Mouse (Mus musculus): ENCODE measurements around the gene Mrpl41. TPM values are rescaled to one million over a fixed set of nuclear protein-coding genes. Genes with fewer than 3 reads are reported as not detected.
A peak's percentile ranks its signal among the peaks of the same experiment; 100 is the strongest.

Gene Mrpl41
- polyA plus RNA-seq, 1 experiment from 2014 or later: 124 TPM

- DNase-seq (ENCODE audit: extremely low spot score, low spot score): no peak
- Histone ChIP-seq H3K9me3 (no peaks in the 10 kb centered on the region), H3K4me3 (no peak overlapping the region), H3K36me3 (replicated peaks) (no peaks in the 10 kb centered on the region), H3K27ac (0 out of 2 replicates have a peak overlapping the region, but pooled peaks have one; percentile 25), H3K4me1 (peaks cover 4% of the 10 kb centered on the region; the same call in 1 of the 2 replicates), H3K27me3 (ENCODE audit: poor library complexity, severe bottlenecking) (no peaks in the 10 kb centered on the region)
- 68% methylated on average over 4 of the region's 4 CpGs for whole genome bisulfite sequencing
These were observed 47.0 kb downstream of the Mrpl41 start for GRCm38 (mm10) chr2:24927810-24928479.

GRCm38 (mm10) chr2:24926965-24927358, 47.9 kb downstream of the Mrpl41 start:
- no peak overlapping the region for H3K4me3 ChIP-seq
- peaks cover 4% of the 10 kb centered on the region; the same call in 1 of the 2 replicates for H3K4me1 ChIP-seq
- WGBS: 85% methylated on average over 7 of the region's 7 CpGs
- H3K9me3 ChIP-seq: no peaks in the 10 kb centered on the region
- no peak overlapping the region for H3K27ac ChIP-seq
- no peaks in the 10 kb centered on the region for H3K27me3 ChIP-seq (ENCODE audit: poor library complexity, severe bottlenecking)
- DNase-seq (ENCODE audit: extremely low spot score, low spot score): no peak
- no peaks in the 10 kb centered on the region for H3K36me3 ChIP-seq (replicated peaks)

- peaks cover 4% of the 10 kb centered on the region; the same call in 1 of the 2 replicates for H3K4me1 ChIP-seq
- no peak overlapping the region for H3K27ac ChIP-seq
- WGBS: 86% methylated on average over 9 of the region's 9 CpGs
- DNase-seq (ENCODE audit: extremely low spot score, low spot score): no peak
- H3K4me3 ChIP-seq: no peak overlapping the region
- H3K9me3 ChIP-seq: no peaks in the 10 kb centered on the region
- no peaks in the 10 kb centered on the region for H3K36me3 ChIP-seq (replicated peaks)
- H3K27me3 ChIP-seq (ENCODE audit: poor library complexity, severe bottlenecking): no peaks in the 10 kb centered on the region
These were observed 48.4 kb downstream of the Mrpl41 start for GRCm38 (mm10) chr2:24926345-24926964.

GRCm38 (mm10) chr2:24925284-24925683, 49.6 kb downstream of the Mrpl41 start:
- WGBS: 85% methylated on average over 8 of the region's 8 CpGs

More at GRCm38 (mm10) chr2:24925284-24925683, 49.6 kb downstream of the Mrpl41 start:
- Histone ChIP-seq H3K4me1 (peaks cover 4% of the 10 kb centered on the region; the same call in 1 of the 2 replicates), H3K27ac (no peak overlapping the region), H3K27me3 (ENCODE audit: poor library complexity, severe bottlenecking) (no peaks in the 10 kb centered on the region), H3K9me3 (no peaks in the 10 kb centered on the region), H3K36me3 (replicated peaks) (no peaks in the 10 kb centered on the region), H3K4me3 (no peak overlapping the region)
- DNase-seq (ENCODE audit: extremely low spot score, low spot score): no peak

Small RNA genes within 50 kb of the gene (microRNA-seq; reads per million reads assigned to microRNA genes)
- not detected for gene Gm22875

Other genes starting within 250 kb of the Mrpl41 start
- 1.7 and 1.8 TPM in 2 replicates for gene Cacna1b, start 211.9 kb downstream of the Mrpl41 start, polyA plus RNA-seq (2016; fragmentation: Nextera tagmentation; extraction: Ambion mirVana)
- 149 and 150 TPM in 2 replicates for gene Ehmt1, start 55.5 kb downstream of the Mrpl41 start, polyA plus RNA-seq (2016; fragmentation: Nextera tagmentation; extraction: Ambion mirVana)
- 17.8 and 19.1 TPM in 2 replicates for gene Arrdc1, start 39.8 kb downstream of the Mrpl41 start, polyA plus RNA-seq (2016; fragmentation: Nextera tagmentation; extraction: Ambion mirVana)
- 23.7 and 24.2 TPM in 2 replicates for gene Zmynd19, start 25.3 kb downstream of the Mrpl41 start, polyA plus RNA-seq (2016; fragmentation: Nextera tagmentation; extraction: Ambion mirVana)
- gene Dph7, start 12.7 kb downstream of the Mrpl41 start, polyA plus RNA-seq (2016; fragmentation: Nextera tagmentation; extraction: Ambion mirVana): 35.1 and 35.2 TPM in 2 replicates
- 4.5 and 5.3 TPM in 2 replicates for gene Pnpla7, start 935 bp upstream of the Mrpl41 start, polyA plus RNA-seq (2016; fragmentation: Nextera tagmentation; extraction: Ambion mirVana)
- 62.7 and 64.7 TPM in 2 replicates for gene Nsmf, start 79.3 kb upstream of the Mrpl41 start, polyA plus RNA-seq (2016; fragmentation: Nextera tagmentation; extraction: Ambion mirVana)
- not detected in 2 replicates for gene Entpd8, start 105.2 kb upstream of the Mrpl41 start, polyA plus RNA-seq (2016; fragmentation: Nextera tagmentation; extraction: Ambion mirVana)
- gene Noxa1, start 120.1 kb upstream of the Mrpl41 start, polyA plus RNA-seq (2016; fragmentation: Nextera tagmentation; extraction: Ambion mirVana): 0.26 and 0.29 TPM in 2 replicates
- gene Nrarp, start 205.7 kb upstream of the Mrpl41 start, polyA plus RNA-seq (2016; fragmentation: Nextera tagmentation; extraction: Ambion mirVana): 37.4 and 40.7 TPM in 2 replicates
- gene Tor4a, start 221.8 kb upstream of the Mrpl41 start, polyA plus RNA-seq (2016; fragmentation: Nextera tagmentation; extraction: Ambion mirVana): 1.3 and 1.5 TPM in 2 replicates
- 128 and 130 TPM in 2 replicates for gene Nelfb, start 236.4 kb upstream of the Mrpl41 start, polyA plus RNA-seq (2016; fragmentation: Nextera tagmentation; extraction: Ambion mirVana)
- not detected in 2 replicates for gene Stpg3, start 239.5 kb upstream of the Mrpl41 start, polyA plus RNA-seq (2016; fragmentation: Nextera tagmentation; extraction: Ambion mirVana)
- gene Fam166a, start 243.6 kb upstream of the Mrpl41 start, polyA plus RNA-seq (2016; fragmentation: Nextera tagmentation; extraction: Ambion mirVana): 0.67 and 0.80 TPM in 2 replicates
- gene Tubb4b, start 249.6 kb upstream of the Mrpl41 start, polyA plus RNA-seq (2016; fragmentation: Nextera tagmentation; extraction: Ambion mirVana): 736 and 780 TPM in 2 replicates

All from forebrain, embryonic 10.5 days (tissue).